Mouse (Mus musculus) urinary bladder, postnatal 36 days (tissue): ENCODE measurements around the gene Atp1a3.
"Not testable (repeated sequence)": the region's sequence is repeated elsewhere in the genome, so short reads cannot be mapped to it uniquely, and the experiment has no call there.

ENCODE experiments used
- DNase-seq, 2 experiments: peaks; one replicate each; pipeline ENCODE4 v3.0.0; 2022; ENCODE audit warnings: low spot score in 2 of 2, mixed read lengths in 1 of 2

Atp1a3 gene

DNA sequence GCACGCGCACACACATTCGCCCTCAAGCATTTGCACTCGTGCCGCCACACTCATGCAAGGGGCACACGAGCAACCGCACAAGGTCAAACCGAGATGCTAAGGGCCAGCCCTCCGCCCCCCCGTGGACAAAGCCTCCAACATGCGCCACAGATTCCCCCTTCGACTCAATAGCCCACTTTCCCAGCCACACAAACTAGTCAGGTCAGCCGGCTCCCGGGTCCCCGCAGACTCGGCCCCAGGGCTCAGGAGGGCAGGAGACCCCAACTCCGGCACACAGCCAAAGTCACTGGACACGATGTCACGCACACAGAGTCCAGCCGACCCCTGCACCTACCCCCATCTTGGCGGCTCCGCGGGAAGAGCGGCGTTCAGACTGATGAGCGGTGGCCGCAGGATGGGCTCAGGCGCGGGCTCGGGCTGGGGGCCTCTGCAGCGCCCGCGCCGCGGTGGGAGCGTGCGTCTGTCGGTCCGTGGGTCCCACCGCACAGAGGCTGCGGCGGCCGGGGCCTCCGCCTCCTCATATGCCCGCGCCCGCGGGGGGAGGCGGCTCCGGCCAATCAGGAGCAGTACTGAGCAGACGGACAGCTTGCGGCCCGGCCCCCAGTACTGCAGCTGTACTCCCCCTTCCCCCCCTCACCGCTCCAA lies at the start of gene Atp1a3:
Gene Atp1a3, minus strand, starts transcription at position 538 of the 645 bp plus-strand sequence.
- DNase-seq, result no peak

- DNase-seq, result no peak
These were observed 46.8 kb upstream of the Atp1a3 start for GRCm38 (mm10) chr7:25052587-25052986.

DNA sequence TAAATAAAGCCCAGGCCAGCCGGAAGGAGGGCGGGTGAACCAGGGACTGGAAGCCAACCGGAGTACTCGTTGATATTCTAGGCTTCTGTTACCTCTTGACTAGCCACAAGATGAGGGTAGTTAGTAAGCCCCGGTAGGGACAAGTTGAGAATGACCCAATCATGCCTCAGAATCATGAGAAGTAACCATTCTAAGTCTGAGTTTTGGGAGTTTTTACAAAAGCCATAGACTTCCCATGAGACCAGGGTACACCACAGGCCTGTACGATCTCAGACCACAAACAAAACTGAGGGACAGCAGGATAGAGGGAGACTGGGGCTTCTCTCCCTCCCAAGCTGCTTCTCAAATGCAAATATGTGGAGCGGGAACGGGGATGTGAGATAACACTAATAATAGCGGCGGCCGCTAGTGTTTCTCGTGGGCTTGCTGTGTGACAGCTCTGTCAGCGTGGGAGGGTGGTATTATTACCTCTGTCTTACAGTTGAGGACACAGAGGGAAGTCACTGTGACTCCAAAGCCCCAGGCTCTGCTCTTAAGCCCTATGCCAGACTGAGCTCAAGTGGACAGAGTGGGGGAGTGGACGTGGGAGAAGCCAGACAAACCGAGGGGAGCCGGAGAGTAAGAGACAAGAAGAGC lies 43.7 kb upstream of the Atp1a3 start:
- DNase-seq, result no peak

DNA sequence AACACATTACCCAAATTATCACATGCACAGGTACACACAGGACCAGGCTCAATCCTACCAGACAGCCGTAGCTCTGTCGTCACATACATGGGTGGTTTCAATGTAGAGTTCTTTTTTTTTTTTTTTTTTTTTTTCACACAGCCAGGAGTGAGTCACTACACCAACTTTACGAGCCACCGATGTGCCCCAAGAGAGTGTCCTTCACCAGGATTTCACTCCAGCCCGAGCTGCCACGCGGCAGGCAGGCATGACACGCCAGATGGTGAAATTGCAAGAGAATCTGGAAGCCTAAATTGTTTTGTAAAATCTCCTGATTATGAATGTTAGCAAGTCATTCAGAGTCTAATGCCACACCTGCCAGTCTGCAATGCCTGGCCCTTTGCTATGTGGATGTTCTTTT lies 41.6 kb upstream of the Atp1a3 start:
- DNase-seq, result peak in 1 of 2 experiments; percentile 30

DNA sequence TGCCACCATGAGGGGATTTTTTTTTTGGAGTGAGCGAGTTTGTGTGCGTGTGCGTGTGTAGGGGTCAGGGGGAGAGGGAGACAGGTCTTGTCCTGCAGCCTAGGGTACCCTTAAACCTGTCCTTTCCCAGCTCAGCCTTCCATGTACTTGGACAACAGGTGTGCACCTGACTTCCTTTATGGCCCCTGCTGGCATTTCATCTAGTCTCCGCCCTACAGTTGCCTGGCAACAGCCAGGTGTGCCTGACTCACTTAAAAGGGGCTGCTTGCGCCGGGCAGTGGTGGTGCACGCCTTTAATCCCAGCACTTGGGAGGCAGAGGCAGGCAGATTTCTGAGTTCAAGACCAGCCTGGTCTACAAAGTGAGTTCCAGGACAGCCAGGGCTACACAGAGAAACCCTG lies 38.8 kb upstream of the Atp1a3 start:
- not testable (repeated sequence) for DNase-seq

- no peak for DNase-seq
These were observed 36.2 kb upstream of the Atp1a3 start for GRCm38 (mm10) chr7:25041921-25042320.

DNA sequence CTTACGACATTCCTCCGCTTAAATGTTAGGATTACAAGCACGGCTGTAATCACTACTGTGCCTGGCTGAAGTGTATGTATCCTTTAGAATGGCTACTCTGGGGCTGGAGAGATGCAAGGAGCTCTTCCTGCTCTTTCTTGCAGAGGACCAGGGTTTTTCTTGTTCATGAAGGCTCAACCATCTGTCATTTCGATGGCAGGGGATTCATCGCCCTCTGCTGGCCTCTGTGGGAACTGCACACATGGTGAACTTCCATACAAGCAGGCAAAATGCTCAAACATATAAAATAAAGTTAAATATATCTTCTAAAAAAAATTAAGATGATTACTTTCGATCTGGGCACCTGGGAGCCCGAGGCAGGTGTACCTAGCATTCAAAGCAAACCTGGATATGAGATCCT lies 30.2 kb upstream of the Atp1a3 start:
- peak; percentile 42 to 47 for DNase-seq

DNA sequence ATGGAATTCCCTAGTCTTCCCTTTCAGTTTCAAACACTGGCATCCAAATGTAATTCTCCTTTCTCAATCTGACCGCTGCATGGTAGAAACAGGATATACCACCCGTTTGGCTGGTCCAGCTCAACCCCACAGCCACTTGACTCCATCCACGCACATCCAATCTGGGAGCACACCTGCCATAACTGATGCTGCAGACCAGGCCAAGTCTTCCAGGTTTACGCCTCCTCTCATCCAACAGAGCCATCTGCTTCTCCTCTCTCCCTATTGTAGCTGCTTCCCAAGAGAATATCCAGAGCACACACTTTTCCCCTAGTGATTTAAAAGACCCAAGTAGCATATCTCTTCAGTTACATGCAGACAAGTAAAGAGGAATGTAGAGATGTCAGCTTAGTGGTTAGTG lies 29.0 kb upstream of the Atp1a3 start:
- no peak for DNase-seq

DNA sequence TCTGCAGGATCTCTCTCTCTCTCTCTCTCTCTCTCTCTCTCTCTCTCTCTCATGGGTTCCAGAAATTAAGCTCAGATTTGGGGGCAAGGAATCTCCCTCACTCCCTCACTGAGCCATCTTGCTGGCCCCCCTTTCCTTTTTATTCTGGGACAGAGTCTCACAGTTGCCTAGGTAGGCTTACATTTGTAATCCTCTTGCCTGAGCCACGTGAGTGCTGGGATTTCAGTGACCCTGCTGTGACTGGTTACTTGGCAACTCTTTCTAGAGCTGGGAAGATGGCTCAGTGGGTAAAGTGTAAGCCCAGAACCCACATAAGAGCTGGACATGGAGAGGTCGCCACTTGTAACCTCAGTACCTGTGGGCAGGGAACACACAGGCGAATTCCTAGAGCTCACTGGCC lies 25.8 kb upstream of the Atp1a3 start:
- DNase-seq, result no peak

- peak; percentile 59 to 60 for DNase-seq
These were observed 24.4 kb upstream of the Atp1a3 start for GRCm38 (mm10) chr7:25030032-25030753.

DNA sequence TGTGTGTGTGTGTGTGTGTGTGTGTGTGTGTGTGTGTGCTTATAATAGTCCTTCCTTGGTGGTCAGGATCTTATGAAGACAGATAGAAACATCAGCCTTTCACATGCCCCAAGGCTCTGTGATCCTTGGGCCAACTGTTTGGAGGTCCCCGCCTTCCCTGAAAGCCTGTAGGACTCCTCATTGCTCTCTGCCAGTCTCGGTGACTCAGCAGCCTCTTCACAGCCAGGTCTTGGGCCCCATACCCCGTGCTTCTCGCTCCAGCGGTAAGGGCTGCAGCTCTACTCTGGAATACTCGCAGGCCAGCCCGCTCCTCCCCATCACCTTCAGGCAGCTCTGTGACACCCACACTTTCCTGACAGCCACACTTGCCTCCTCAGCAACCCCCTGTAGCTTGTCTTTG lies 20.7 kb upstream of the Atp1a3 start:
- no peak for DNase-seq

DNA sequence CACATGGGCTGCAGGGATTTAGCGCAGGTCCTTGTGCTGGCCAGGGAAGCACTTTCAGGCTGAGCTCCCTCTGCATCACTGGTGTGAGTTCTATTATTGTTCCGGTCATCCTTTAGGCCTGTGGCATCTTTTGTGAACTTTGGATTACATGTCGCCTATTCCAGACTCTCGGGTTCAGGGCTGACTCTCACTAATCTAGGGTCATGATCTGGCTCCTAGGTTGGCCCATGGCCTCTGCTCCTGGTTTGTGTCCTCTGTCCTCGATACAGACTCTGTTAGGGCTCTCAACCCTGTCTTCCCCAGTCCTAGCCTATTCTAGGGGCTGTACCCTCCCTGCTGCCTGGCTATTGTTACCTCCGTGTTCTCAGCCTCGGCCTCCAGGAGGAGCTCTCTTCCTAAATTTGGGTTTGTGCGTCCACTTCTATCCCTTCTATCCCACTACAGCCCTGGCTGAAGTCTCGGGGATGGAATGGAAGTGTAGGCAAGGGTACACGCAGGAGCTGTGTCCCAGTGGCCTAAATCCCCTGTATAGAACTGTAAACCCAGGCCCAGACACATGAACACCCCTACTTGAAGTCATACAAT lies 20.2 kb upstream of the Atp1a3 start:
- no peak for DNase-seq

- DNase-seq, result no peak
These were observed 5.8 kb upstream of the Atp1a3 start for GRCm38 (mm10) chr7:25011592-25011991.

- peak; percentile 18 to 28 for DNase-seq
These were observed 4.5 kb upstream of the Atp1a3 start for GRCm38 (mm10) chr7:25010090-25010913.

GRCm38 (mm10) chr7:25009099-25009700 lies 3.4 kb upstream of the Atp1a3 start:
- no peak for DNase-seq

GRCm38 (mm10) chr7:25008635-25009034 lies 2.9 kb upstream of the Atp1a3 start:
- peak; percentile 25 to 42 for DNase-seq

DNA sequence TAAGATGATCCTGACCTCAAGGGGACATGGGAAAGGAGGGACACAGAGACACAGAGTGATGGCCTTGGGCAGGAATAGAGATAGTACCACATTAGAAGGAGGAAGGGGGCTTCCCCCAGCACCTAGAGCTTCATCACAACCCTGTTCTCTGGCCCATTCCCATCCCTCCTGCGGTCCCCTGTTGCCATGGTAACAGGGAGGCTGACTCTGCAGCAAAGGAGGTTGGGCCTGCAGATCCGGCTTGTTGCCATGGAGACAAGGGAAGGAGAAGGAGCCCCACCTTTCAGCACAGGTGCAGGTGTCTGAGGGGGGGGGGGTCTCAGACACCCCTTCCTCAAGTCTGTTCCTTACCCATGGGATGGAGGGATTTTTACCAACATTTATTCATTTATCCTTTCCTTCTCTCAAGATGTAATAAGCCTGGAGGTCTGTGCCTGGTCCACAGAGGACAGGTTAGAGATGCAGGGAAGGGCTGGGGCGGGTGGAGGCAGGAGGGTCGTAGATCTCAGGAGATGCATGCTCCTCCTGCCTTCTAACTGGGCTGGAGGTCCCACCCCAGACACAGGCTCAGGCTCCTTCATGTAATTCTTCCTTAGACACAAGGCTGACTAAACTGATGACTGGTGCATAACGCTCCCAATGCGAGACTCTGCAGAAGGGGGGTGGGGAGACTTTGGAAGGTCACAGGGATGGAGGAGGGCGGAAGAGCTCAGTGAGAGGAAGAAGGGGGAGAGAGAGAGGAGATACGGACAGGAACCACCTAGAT lies 2.0 kb upstream of the Atp1a3 start:
- no peak for DNase-seq

DNA sequence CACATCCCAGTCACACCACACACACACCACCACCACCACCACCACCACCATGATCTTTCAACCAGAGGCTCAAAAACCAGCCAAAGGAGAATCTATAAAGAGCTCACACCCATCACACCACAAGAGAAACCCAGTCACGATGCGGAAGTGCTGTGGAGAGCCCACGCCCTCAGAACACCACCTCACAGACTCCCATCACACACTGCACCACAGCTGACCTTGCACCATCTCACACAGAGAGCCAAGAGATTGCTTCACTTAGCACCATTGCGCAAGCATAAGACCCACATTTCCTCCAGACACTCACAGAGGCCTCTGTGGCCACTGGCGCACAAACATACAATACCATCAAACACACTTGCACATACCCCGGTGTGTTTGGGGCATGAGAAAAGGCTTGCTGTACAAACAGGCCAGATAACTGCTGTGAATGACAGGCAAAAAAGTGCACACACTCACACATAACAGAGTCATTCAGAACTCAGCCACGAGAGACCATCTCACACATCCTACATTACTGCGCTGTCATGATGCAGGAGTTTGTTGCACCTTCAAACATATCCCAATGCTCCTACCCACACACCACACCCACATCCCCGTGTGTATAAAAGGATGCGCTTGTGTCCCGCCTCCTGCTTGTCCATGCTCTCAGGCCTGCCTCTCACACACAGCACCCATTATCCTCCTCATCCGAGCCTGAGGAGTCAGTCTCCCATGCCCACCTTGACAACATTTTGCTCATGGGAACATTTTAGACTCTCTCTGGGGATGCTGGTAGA lies 1.0 kb upstream of the Atp1a3 start:
- DNase-seq, result peak in 1 of 2 experiments; percentile 56

GRCm38 (mm10) chr7:25006171-25006570 lies 413 bp upstream of the Atp1a3 start:
- DNase-seq, result no peak

- DNase-seq, result no peak
These were observed 952 bp downstream of the Atp1a3 start for GRCm38 (mm10) chr7:25004806-25005205.
